Mouse (Mus musculus): ENCODE measurements at regions not wholly inside any gene's neighbourhood (a gene's known extent, or its start where the extent isn't known, plus 50 kb on each side); places are given as distances from the start of the nearest gene placed in this dataset.

DNA sequence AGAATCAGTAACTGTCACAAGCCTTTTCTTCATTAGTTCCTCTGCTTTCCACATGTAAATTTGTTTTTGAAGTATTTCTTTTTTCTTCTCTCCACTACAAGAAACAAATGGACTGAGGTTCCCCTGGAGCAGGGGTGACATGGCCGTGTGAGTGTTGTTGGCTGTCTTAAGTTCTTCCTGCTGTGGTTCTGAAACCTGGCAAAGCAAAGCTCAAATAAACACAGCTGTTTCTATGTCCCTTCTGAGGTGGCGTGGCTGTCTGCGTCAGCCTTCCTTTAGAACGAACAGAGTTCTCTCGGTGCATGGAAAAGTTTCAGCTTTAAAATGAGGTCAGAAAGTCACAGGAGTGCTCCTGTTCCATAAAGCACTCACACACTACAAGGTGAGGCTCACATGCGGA, 354.3 kb downstream of the Bmp2 start:
- Histone ChIP-seq H3K27me3 (ENCODE audit: control insufficient read depth, insufficient read depth, low read length) (no peaks in the 10 kb centered on the region), H3K9me3 (replicated peaks; ENCODE audit: control insufficient read depth, low read length) (no peaks in the 10 kb centered on the region), H3K4me2 (ENCODE audit: low read depth, low read length) (no peak overlapping the region), H3K4me3 (ENCODE audit: low read length) (no peak overlapping the region), H3K4me1 (ENCODE audit: control insufficient read depth, insufficient read depth, low read length) (no peaks in the 10 kb centered on the region), H3K36me3 (ENCODE audit: control insufficient read depth, insufficient read depth) (no peaks in the 10 kb centered on the region), H3K27ac (ENCODE audit: low read length) (no peak overlapping the region), H3K9ac (ENCODE audit: low read length) (no peak overlapping the region)
- no peak for ATAC-seq (replicated peaks; ENCODE audit: extremely low read depth, insufficient read depth, low FRiP score)
- WGBS, result 64% methylated on average over 6 of the region's 6 CpGs
